Mouse (Mus musculus): ENCODE measurements around the gene Irf2bp1.
A peak's percentile ranks its signal among the peaks of the same experiment; 100 is the strongest.

Gene Irf2bp1

GRCm38 (mm10) chr7:19000421-19000820 is 3.4 kb upstream of the Irf2bp1 start:
- no peak for DNase-seq (ENCODE audit: low spot score)

- DNase-seq (ENCODE audit: low spot score): peak; percentile 72
These were observed 2.6 kb upstream of the Irf2bp1 start for GRCm38 (mm10) chr7:19001066-19001806.

- no peak for DNase-seq (ENCODE audit: low spot score)
These were observed 2.1 kb upstream of the Irf2bp1 start for GRCm38 (mm10) chr7:19001807-19002085.

GRCm38 (mm10) chr7:19002115-19002514 is 1.7 kb upstream of the Irf2bp1 start:
- DNase-seq (ENCODE audit: low spot score): no peak

- DNase-seq (ENCODE audit: low spot score): peak; percentile 72
These were observed 871 bp upstream of the Irf2bp1 start for GRCm38 (mm10) chr7:19002848-19003498.

GRCm38 (mm10) chr7:19004631-19005079 is 811 bp downstream of the Irf2bp1 start:
- no peak for DNase-seq (ENCODE audit: low spot score)

GRCm38 (mm10) chr7:19005417-19006121 is 1.7 kb downstream of the Irf2bp1 start:
- DNase-seq (ENCODE audit: low spot score): no peak

GRCm38 (mm10) chr7:19006476-19006875 is 2.6 kb downstream of the Irf2bp1 start:
- peak; percentile 84 for DNase-seq (ENCODE audit: low spot score)

- DNase-seq (ENCODE audit: low spot score): no peak
These were observed 3.5 kb downstream of the Irf2bp1 start for GRCm38 (mm10) chr7:19007026-19007977.

- DNase-seq (ENCODE audit: low spot score): no peak
These were observed 6.7 kb downstream of the Irf2bp1 start for GRCm38 (mm10) chr7:19010581-19010980.

- peak; percentile 43 for DNase-seq (ENCODE audit: low spot score)
These were observed 8.3 kb downstream of the Irf2bp1 start for GRCm38 (mm10) chr7:19012025-19012621.

- no peak for DNase-seq (ENCODE audit: low spot score)
These were observed 9.0 kb downstream of the Irf2bp1 start for GRCm38 (mm10) chr7:19012882-19013281.

GRCm38 (mm10) chr7:19014452-19014851 is 10.6 kb downstream of the Irf2bp1 start:
- DNase-seq (ENCODE audit: low spot score): no peak

GRCm38 (mm10) chr7:19016042-19016441 is 12.2 kb downstream of the Irf2bp1 start:
- DNase-seq (ENCODE audit: low spot score): no peak

- no peak for DNase-seq (ENCODE audit: low spot score)
These were observed 14.1 kb downstream of the Irf2bp1 start for GRCm38 (mm10) chr7:19017909-19018308.

- no peak for DNase-seq (ENCODE audit: low spot score)
These were observed 17.2 kb downstream of the Irf2bp1 start for GRCm38 (mm10) chr7:19021048-19021447.

GRCm38 (mm10) chr7:19022189-19022958 is 18.5 kb downstream of the Irf2bp1 start:
- DNase-seq (ENCODE audit: low spot score): no peak

GRCm38 (mm10) chr7:19023357-19023814 is 19.5 kb downstream of the Irf2bp1 start, which contains the start of gene Foxa3:
TSS of gene Foxa3 (minus strand) at chr7:19023538.
- peak; percentile 37 for DNase-seq (ENCODE audit: low spot score)

GRCm38 (mm10) chr7:19024096-19024506 is 20.3 kb downstream of the Irf2bp1 start, which contains the start of gene Sympk:
TSS of gene Sympk (plus strand) at chr7:19024377.
- DNase-seq (ENCODE audit: low spot score): peak; percentile 96

GRCm38 (mm10) chr7:19024581-19025255 is 20.9 kb downstream of the Irf2bp1 start:
- peak; percentile 22 for DNase-seq (ENCODE audit: low spot score)

All from urinary bladder, postnatal 14 days (tissue).